Mouse (Mus musculus): ENCODE data around the gene Prokr1. TPM values are rescaled to one million over a fixed set of nuclear protein-coding genes. Genes with fewer than 3 reads are reported as not detected.

The Prokr1 gene
- 0.85 TPM for polyA plus RNA-seq (2014; fragmentation: Illumina TruSeq; extraction: RNeasy Lipid Tissue Mini Kit (QIAGEN cat#74804); ENCODE audit: low read depth, low replicate concordance)

GRCm38 (mm10) chr6:87590394-87591281 lies at the start of gene Prokr1:
Gene Prokr1, minus strand, starts transcription at chr6:87590743.

GRCm38 (mm10) chr6:87532953-87533710 lies 57.4 kb downstream of the Prokr1 start, which contains the start of gene Arhgap25:
Gene Arhgap25, minus strand, starts transcription at chr6:87533259.

Other genes starting within 250 kb of the Prokr1 start
- gene Gkn1, start 239.8 kb downstream of the Prokr1 start, polyA plus RNA-seq (2014; fragmentation: Illumina TruSeq; extraction: RNeasy Lipid Tissue Mini Kit (QIAGEN cat#74804); ENCODE audit: low read depth, low replicate concordance): not detected
- gene Gkn2, start 217.4 kb downstream of the Prokr1 start, polyA plus RNA-seq (2014; fragmentation: Illumina TruSeq; extraction: RNeasy Lipid Tissue Mini Kit (QIAGEN cat#74804); ENCODE audit: low read depth, low replicate concordance): not detected
- not detected for gene Gkn3, start 201.8 kb downstream of the Prokr1 start, polyA plus RNA-seq (2014; fragmentation: Illumina TruSeq; extraction: RNeasy Lipid Tissue Mini Kit (QIAGEN cat#74804); ENCODE audit: low read depth, low replicate concordance)
- not detected for gene Bmp10, start 161.7 kb downstream of the Prokr1 start, polyA plus RNA-seq (2014; fragmentation: Illumina TruSeq; extraction: RNeasy Lipid Tissue Mini Kit (QIAGEN cat#74804); ENCODE audit: low read depth, low replicate concordance)
- gene Arhgap25, start 57.5 kb downstream of the Prokr1 start, polyA plus RNA-seq (2014; fragmentation: Illumina TruSeq; extraction: RNeasy Lipid Tissue Mini Kit (QIAGEN cat#74804); ENCODE audit: low read depth, low replicate concordance): 0.66 TPM
- 13.8 TPM for gene Aplf, start 81.5 kb upstream of the Prokr1 start, polyA plus RNA-seq (2014; fragmentation: Illumina TruSeq; extraction: RNeasy Lipid Tissue Mini Kit (QIAGEN cat#74804); ENCODE audit: low read depth, low replicate concordance)
- gene Efcc1, start 140.1 kb upstream of the Prokr1 start, polyA plus RNA-seq (2014; fragmentation: Illumina TruSeq; extraction: RNeasy Lipid Tissue Mini Kit (QIAGEN cat#74804); ENCODE audit: low read depth, low replicate concordance): not detected
- not detected for gene Gp9, start 187.3 kb upstream of the Prokr1 start, polyA plus RNA-seq (2014; fragmentation: Illumina TruSeq; extraction: RNeasy Lipid Tissue Mini Kit (QIAGEN cat#74804); ENCODE audit: low read depth, low replicate concordance)
- 15.5 TPM for gene Rab43, start 221.4 kb upstream of the Prokr1 start, polyA plus RNA-seq (2014; fragmentation: Illumina TruSeq; extraction: RNeasy Lipid Tissue Mini Kit (QIAGEN cat#74804); ENCODE audit: low read depth, low replicate concordance)
- not detected for gene Gm45140, start 245.1 kb upstream of the Prokr1 start, polyA plus RNA-seq (2014; fragmentation: Illumina TruSeq; extraction: RNeasy Lipid Tissue Mini Kit (QIAGEN cat#74804); ENCODE audit: low read depth, low replicate concordance)
- gene Isy1, start 248.1 kb upstream of the Prokr1 start, polyA plus RNA-seq (2014; fragmentation: Illumina TruSeq; extraction: RNeasy Lipid Tissue Mini Kit (QIAGEN cat#74804); ENCODE audit: low read depth, low replicate concordance): 19.4 TPM

Measured in sigmoid colon, adult 10 weeks (tissue).